Mouse (Mus musculus) Muller cell, postnatal 12 days (primary cell): Measurements from ENCODE around the gene Cib1.
A peak's percentile ranks its signal among the peaks of the same experiment; 100 is the strongest.

Experiments used
- DNase-seq: peaks from one replicate; pipeline ENCODE4 v3.0.0-alpha.2; 2015; ENCODE audit errors: inconsistent ontology term

Gene Cib1

DNA sequence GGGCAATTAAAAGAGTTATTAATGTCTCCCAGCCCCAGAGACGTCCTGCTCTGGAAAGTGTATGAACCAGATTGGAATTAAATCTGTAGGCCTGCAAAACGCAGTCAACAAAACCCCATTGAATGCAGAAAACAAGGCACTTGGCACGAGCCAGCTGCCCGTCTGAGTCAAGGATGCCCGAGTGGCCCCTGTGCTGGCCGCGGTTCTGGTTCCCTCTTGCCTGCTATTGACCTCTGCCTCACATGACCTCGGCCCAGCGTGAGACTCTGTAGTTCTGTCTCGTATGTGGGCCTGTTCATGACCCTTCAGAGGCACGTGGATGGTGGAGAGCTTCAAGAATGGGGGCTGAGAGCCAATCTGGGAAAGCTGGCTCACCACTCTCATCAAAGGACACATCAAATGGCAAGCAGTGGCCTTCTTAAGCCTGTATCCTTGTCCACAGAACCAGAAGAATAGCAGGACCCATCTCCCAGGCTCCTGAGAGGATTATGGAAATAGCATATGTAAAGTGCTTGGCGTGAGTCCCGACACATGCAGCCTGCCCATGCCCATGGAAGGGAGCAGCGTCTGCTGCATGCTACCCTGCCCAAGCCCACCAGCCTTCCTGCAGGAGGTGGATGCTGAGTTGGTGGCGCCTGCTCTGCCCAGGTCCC, 30.6 kb downstream of the Cib1 start:
- peak; percentile 42 for DNase-seq

DNA sequence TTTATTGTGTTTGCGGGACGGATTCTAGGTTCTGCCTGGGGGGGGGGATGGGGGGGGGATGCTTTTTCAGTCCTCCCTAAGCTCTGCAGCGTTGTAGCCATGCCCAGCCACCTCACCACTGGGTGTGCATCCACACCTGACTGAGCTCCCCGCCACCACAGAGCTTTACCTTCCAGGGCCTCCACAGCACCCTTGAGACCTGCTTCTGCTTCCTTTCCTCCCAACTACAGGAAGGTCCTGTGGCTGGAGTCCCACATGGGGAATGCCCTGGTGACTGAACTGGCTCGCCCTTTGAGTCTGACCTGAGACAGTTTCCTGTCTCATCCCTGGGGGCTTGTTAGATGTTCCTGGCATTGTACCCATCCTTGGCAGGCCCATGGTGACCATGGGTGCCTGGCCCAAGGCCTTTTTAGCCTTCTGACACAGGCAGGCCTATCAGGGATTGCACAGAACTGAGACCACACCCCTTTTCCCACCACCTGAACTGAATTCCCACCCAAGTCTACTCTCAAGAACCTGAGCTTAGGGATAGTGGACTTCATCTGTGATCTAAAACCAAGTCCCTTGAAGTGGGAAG, 31.6 kb downstream of the Cib1 start:
- DNase-seq = no peak

DNA sequence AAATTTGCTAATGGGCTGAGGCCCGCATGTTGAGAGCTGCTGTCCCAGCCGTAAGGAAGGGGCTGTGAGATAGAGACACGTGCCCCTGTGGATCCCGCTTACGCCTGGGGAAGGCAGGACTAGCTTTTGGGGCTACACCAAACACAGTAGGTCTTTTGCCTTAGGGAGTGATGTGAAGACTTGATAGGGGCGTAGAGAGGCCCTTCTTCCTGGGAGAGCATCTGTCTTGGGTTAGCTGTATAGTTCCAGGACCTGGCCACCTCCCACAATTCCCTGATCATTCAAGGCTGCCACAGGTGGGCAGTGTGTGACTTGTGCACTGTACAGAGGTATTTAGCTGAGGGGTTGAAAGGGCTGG, 32.0 kb downstream of the Cib1 start:
- DNase-seq = no peak

DNA sequence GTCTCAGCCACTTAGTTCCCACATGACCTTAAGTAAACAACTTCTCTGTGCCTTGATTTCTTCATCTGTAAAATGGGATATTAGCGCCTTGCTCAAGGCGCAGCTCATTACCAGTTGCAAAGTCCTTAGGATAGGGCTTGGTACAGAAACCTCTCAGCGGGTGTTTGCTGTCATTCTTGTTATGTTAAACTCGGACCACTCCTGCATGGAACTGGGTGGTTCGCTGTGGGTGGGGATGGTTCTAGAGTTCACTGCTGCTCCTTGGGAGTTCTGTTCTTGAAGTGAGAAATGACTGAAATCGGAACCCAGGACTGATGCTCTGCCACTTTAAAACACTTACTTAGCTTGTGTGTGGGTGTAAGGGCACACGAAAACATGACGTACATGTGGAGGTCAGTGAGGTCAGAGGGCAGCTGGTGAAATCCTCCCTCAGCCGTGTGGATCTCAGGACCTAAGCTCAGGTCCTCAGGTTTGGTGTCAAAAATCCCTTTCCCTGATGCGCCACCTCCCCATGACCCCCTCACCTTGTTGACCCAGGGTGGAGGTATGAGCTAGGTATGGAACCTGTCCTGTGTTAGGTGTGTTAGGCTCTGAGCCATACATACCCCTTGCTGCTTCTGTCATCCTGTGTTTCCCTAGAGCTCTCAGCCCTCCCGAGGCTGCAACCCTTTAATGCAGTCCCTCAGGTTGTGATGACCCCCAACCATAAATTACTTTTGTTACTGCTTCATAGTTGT, 32.6 kb downstream of the Cib1 start:
- no peak for DNase-seq

DNA sequence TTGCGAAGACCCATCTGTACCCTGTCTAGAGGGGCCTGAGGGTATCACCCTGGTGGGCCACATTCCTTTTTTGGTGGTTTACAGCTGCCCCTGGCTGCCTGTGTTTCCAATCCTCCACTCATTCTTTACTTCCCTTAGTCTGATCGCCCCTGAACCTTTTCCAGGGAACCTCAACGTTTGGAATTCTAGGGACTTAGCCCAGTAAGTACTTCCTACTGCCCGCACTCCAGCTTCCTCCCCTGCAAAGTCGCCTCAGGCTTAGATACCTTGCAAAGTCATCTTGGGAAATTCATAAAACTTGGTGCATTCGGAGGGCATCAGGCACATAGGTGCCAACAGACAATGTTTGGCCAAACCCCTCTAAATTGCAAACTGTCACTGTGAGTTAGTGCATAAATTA, 33.3 kb downstream of the Cib1 start:
- DNase-seq = no peak

DNA sequence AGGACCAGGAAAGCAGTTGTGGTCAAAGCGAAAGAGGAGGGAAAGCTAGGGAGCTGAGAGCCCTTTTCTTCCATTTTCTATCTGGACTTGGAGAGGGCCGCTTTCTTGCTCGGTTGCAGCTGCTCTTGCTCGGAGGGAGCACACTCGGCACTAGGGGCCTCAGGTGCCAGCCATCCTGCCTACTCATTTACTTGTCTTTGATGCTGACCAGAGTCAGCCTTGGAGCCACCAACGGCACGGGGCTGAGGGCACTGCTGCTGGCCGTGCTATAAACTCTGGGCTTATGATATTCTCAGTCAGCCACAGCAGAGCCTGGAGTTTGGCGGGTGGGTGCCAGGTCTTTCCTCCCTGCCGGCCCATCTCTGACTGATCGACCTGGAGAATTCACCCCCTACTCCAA, 33.8 kb downstream of the Cib1 start:
- DNase-seq = no peak

DNA sequence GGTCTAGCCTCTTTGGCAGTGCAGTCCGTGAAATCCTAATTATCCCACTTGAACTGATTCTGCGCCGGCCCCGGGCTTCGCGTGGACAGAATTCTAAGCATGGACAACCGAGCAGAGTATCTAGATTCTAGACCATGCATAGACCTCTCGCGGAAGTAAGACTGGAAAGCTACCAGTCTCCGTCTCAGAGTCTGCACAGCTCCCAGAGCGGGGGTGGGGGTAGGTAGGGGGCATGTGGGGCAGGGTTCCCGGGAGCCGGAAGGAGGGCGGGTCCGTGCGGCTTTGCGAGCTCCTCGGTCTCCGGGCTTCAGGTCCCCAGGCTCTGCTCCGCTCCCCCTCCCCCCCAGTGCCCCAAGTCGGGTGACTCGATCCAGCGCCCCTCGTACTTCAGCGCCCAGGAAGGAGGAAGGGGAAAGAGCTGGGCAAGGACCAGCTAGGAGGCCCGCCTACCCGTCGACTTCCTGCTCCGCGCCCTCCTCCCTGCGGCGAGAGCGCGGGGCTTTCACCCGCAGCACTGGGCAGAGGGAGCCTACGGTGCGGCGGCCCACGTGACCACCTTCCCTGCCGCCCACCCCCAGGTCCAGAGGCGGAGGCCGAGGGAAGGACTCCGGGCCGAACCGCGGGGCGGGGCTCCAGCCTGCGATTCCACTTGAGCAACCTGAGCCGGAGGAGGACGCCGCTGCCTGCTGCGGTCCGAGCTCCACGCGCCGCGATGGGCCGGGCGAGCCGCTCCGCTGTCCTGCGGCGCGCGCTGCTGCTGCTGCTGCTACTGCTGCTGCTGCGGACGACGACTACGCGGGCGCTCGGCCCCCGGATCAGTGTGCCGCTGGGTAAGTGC, 34.5 kb downstream of the Cib1 start:
- peak; percentile 95 for DNase-seq

DNA sequence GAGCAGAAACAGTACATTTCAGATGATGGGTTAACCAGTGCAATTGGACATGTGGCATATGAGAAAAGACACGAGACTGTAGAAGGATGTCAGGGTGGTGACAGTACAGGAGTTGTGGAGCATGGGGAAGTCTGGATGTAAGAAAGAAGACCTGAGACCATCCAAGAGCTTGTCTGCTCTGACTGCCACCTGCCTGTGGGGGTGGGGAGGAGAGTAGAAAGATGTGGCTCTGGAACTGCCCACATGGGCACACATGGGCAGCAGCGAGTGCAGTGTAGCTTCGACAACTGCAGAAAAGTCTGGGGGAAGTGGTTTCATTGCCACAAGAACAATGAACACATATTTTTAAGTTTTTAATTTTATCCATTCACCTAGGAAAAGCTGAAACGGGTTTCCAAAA, 35.2 kb downstream of the Cib1 start:
- no peak for DNase-seq

DNA sequence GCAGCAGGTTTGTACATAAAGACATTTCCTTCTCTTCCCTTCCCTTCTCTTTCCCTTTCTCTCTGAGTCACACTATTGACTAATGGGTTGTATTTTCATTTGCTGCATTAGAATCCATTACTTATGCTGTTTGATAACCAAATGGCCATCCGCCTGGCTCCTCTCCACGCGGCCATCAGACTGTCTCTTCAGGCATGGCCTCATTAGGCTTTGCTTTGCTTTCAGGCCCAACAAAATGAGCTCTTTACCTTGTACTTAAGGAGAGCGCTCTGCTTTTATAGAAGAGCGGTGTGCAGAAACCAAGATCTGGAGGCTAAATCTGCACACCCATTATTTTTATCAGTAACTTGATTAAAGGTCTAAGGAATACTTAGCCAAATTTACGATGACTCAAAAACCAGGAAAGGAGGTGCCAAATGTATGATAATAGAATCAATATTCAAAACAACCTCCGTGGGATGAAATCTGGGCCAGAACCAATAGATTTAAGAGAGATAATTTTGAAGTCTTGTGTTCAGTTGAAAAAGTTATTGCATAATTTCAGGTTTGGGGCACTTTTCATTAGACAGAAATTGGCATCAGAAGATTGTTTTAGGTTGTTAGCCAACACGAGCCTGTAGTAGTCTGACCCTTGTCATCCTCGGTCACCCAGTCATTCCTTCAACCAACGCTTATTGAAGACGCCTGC, 36.9 kb downstream of the Cib1 start:
- DNase-seq = no peak

DNA sequence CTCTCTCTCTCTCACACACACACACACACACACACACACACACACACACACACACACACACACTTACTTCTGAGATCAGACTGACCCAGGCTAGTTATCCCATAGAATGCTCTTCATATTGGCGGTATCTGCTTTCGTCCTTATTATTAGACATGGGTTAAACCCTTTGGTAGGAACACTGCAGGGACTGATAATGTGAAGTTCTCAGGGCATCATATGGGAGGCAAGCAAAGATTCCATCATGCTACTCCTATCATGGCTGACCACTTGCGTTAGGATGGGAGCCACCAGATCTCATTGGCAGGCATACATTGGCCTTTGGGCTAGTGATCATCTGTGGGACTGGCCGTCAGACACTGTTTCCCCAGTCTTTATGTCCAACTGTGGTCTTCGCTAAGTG, 37.5 kb downstream of the Cib1 start:
- no peak for DNase-seq

DNA sequence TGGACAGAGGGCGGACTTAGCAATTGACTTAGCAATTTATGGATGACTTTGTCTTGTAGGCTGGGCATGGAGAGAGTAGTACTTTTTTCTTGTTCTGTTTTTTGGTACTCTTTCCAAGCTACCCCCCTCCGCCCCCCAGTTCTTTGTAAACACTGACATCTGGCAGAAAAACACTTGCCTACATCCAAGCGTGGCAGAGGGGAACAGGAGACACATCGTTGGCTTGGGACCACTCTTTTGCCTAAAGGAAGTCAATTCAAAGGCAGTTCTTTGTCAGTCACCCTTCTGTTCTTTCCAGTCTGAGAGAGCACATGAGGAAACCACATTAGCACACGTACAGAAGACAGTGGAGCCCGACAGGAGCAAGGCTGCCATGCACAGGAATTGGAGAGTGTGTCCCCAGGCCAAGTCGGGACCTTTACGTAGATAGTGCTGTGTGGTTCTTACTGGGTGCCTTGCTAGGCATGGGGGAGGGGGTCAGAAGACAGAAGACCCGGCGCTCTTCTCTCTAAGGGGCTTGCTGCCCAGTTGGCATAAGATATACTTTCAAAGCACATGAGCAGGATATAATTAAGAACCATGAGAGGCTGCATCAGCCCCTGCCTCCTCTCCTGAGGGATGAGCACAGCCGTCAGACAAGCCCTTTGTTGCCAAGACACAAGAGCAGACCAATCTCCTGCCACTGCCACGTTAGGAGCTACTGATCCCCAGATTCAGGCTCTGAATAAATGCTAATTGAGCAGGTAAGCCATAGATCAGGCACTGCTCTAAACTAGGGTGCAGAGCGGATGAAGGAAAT, 38.5 kb downstream of the Cib1 start:
- no peak for DNase-seq

DNA sequence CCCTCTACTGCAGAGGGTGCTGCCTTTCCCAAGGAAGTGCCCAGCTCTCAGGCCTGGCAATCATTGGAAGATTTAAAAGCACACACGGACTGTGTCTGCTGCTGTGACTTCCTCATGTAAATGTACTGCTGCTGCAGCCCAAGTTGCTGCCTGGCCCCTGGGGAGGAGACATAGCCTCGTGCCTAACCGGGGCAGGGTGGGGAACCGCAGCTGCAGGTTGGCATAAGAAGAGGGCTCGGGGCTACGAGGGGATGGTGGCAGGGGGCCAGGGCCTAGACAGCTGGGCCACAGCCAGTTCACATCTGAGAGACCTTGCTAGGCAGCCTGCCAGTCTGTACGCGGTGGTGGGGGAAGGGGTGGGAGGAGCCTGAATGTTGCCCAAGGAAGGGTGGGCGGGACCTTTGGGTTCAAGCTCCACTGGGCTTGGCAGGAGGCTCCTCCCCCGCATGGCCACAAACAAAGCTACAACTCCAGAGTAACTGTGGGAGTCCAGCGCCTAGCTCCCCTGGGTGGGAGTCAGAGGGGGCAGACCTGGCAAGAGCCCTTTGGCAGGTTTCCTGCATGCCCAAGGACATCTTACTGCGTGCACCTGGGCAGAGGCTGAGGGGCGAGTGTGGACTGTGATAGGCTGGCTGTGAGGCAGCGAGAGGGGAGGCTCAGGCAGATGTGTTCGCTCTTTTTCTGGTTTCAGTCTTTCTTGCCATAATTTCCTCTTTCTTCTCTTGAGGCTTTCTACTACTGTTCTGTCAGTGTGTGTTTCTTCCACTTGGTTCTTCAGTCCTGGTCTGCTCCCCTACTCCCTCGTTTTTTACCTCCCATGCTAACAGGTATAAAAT, 40.2 kb downstream of the Cib1 start:
- peak; percentile 86 for DNase-seq

DNA sequence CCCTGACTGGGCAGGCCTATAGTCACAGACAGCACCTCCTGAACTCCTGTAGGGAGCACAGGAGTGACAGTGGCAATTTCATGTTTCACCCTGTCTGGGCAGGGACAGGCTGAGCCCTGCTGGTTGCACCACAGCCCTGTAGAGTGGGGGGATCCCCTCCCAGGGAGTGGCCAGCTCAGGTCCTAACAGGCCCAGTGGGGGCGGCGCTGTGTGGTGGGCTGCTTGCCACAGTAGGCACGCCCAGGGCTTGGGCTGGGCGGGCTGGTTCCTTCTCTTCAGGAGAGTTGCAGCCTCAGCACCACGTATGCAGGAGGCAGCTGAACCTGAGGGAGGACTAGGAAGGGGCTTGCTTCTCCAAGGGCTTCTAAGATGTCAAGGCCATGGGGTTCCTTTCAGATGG, 41.2 kb downstream of the Cib1 start:
- DNase-seq = no peak

DNA sequence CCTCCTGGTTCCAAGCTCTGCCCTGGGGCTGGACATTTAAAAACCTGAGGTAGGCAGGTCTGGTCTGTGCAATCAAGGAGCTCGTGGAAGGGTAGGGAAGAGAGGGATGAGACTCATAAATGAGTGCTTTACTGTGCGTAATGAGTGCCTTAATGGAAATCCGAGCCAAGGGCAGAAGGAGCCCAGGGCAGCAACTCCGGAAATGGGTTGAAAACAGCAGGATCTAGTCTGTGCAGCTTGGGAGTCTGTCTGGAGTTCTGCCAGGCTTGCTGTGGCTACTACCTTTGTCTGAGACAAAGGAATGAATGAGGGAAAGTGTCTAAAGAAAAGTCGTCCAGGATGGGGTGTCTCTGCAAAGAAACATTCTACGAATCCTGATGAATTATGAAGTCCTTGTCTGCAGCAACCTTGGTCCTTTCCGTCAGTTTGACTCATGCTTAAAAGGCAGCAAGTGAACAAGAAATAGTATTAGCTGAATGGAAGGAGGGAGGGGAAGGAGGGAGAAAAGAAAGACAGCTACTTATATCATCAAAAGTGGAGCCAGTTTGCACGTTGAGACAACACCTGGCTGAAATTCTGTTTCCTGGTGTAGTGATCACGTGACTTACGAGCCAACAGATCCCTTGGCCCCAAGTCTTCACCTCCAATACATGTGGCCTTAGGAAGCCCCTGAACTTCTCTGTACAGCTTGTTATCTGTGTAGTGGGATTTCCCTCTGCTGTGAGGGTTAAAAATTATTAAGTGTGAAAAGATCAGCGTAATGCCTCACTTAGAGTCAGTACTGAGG, 43.3 kb downstream of the Cib1 start:
- DNase-seq = peak; percentile 48

DNA sequence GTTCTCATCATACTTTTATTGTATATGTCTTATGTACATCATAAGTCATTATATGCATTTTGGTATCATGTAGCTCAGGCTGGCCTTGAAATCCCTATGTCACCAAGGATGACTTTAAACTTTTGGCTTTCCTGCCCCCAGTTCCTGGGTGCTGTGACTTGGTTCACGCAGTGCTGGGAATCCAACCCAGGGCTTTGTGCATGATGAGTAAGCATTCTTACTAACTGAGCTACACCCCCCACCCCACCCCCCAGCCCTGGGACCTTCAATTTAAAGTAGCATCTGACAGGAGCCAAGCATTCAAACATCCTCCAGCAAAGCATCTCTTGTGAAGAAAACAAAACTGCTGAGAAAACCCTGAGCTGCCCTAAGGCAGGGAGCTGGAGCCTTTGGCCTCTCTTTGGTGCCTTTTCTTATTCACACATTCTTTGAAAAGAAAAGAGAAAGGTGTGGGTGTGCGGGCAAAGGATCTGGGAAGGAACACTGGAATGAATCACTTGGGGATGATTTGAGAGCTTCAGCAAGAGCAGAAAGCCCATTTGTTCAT, 44.0 kb downstream of the Cib1 start:
- DNase-seq = peak; percentile 45

DNA sequence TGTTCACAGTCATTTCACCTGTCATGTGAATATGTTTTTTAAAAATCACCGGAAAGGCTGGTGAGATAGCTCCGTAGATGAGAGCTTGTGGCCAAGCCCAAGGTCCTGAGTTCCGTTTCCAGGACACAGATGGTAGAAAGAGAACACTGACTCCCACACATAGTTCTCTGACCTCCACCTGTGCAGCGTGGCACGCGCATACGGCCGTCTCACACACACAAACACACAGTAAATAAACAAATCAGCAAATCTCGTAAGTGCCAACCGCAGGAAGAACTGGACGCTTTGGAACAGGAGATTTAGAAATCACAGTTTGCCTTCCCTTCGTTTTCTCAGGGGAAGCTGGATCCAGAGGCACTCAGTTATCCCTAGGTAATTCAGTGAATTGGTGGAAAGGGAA, 45.1 kb downstream of the Cib1 start:
- DNase-seq = no peak

DNA sequence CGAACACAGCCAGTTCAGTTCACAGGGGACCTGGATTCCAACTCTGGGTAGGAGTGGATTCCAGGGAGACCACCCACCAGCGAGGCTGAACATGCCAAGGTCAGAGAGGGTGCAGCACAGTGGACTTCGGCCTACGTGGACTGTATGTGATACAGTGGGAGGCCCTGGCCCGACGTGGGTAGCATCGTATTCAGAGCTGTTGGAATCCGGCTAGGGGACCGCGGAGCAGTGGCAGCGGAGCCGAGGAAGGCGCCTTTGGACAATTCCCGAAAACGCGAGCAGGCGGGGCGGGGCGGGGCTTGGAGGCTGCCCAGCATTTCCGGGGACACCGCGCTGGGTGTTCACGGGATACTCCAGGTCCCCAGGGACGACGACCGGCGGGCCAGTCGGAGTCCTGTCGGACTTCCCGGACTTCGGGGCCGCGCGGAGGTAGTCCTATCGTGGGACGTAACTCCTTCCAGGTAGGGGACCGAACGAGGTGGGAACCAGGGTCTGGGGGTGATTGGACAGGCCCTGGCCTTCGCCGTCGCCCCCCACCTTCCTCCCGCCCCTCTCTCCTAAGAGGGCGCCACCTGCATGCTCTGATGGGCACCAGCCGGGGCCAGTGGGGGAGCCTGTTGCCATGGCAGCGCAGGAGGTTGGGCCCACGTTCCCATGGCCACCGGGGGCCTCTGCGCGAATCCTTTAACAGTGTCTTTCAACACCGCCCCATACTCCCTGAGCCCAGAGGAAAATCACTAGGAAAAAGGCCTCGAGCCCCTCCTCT, 45.9 kb downstream of the Cib1 start, which contains the start of gene Sema4b:
TSS of gene Sema4b (plus strand) at position 311 of the 766 bp plus-strand sequence.
- DNase-seq = peak; percentile 98

DNA sequence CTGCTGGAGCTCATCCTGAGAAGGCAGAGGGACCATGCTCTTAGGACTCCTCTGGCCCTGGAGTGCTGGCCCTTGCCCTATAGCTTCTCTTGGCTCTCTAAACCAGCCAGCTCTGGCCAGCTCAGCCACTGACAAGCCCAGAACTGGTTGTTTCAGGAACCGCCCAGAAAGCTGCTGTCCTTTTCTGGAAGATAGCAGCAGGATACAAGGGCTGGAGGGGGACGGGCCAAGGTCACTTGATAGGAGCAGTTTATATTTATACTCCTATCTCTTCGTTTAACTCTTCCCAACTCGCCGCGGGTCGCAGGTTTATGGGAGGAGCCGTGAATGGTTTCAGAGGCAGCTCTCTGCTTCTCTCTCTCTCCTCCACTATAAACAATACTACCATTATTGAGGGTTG, 46.6 kb downstream of the Cib1 start:
- peak; percentile 59 for DNase-seq
